Mouse (Mus musculus): ENCODE measurements around the gene Gm47955. TPM values are rescaled to one million over a fixed set of nuclear protein-coding genes. Genes with fewer than 3 reads are reported as not detected.

Gm47955 gene
- total and polyA plus RNA-seq, 2 experiments from 2014 or later: not detected

- Histone ChIP-seq H3K4me3 (ENCODE audit: low read depth, low read length) (no peak overlapping the region), H3K9ac (no peak overlapping the region), H3K27ac (ENCODE audit: low read depth, low read length) (no peak overlapping the region), H3K36me3 (ENCODE audit: insufficient read depth) (no peaks in the 10 kb centered on the region), H3K4me1 (ENCODE audit: insufficient read depth) (no peaks in the 10 kb centered on the region), H3K4me2 (ENCODE audit: low read depth) (no peak overlapping the region), H3K9me3 (ENCODE audit: low read length) (no peaks in the 10 kb centered on the region), H3K27me3 (ENCODE audit: insufficient read depth, low read length) (no peaks in the 10 kb centered on the region)
- no peak for DNase-seq
- TF ChIP-seq CTCF (IDR thresholded peaks at IDR 0.05; ENCODE audit: low read depth): no peak
- WGBS: 82% methylated on average over 8 of the region's 8 CpGs
- ATAC-seq: no peak
These were observed 46.4 kb downstream of the Gm47955 start for GRCm38 (mm10) chr1:83006218-83007179.

- no peak overlapping the region for H3K27ac ChIP-seq (ENCODE audit: low read depth, low read length)
- ATAC-seq (peak; percentile 65), DNase-seq (peak; percentile 31)
- H3K9me3 ChIP-seq (ENCODE audit: low read length): no peaks in the 10 kb centered on the region
- no peak overlapping the region for H3K4me2 ChIP-seq (ENCODE audit: low read depth)
- H3K4me3 ChIP-seq (ENCODE audit: low read depth, low read length): no peak overlapping the region
- no peak for TF ChIP-seq CTCF (IDR thresholded peaks at IDR 0.05; ENCODE audit: low read depth)
- WGBS: 63% methylated on average over 6 of the region's 6 CpGs
- no peaks in the 10 kb centered on the region for H3K4me1 ChIP-seq (ENCODE audit: insufficient read depth)
- H3K27me3 ChIP-seq (ENCODE audit: insufficient read depth, low read length): no peaks in the 10 kb centered on the region
- H3K9ac ChIP-seq: no peak overlapping the region
- no peaks in the 10 kb centered on the region for H3K36me3 ChIP-seq (ENCODE audit: insufficient read depth)
These were observed 47.4 kb downstream of the Gm47955 start for GRCm38 (mm10) chr1:83007471-83007870.

Other genes starting within 250 kb of the Gm47955 start
- 649 and 724 TPM in 2 replicates for gene Mff, start 235.4 kb upstream of the Gm47955 start, total RNA-seq (2014; rRNA removed)
- gene Mff, start 235.4 kb upstream of the Gm47955 start, polyA plus RNA-seq (2015; fragmentation: Nextera tagmentation; extraction: Ambion mirVana): 456 and 481 TPM in 2 replicates
- not detected in 2 replicates for gene Tm4sf20, start 191.8 kb upstream of the Gm47955 start, total RNA-seq (2014; rRNA removed)
- gene Tm4sf20, start 191.8 kb upstream of the Gm47955 start, polyA plus RNA-seq (2015; fragmentation: Nextera tagmentation; extraction: Ambion mirVana): not detected in 2 replicates
- gene Gm47791, start 189.0 kb upstream of the Gm47955 start, total RNA-seq (2014; rRNA removed): not detected in 2 replicates
- not detected in 2 replicates for gene Gm47791, start 189.0 kb upstream of the Gm47955 start, polyA plus RNA-seq (2015; fragmentation: Nextera tagmentation; extraction: Ambion mirVana)
- 104 and 114 TPM in 2 replicates for gene Agfg1, start 120.8 kb upstream of the Gm47955 start, total RNA-seq (2014; rRNA removed)
- 19.4 and 22.2 TPM in 2 replicates for gene Agfg1, start 120.8 kb upstream of the Gm47955 start, polyA plus RNA-seq (2015; fragmentation: Nextera tagmentation; extraction: Ambion mirVana)
- not detected in 2 replicates for gene A030005L19Rik, start 47.0 kb upstream of the Gm47955 start, total RNA-seq (2014; rRNA removed)
- not detected in 2 replicates for gene A030005L19Rik, start 47.0 kb upstream of the Gm47955 start, polyA plus RNA-seq (2015; fragmentation: Nextera tagmentation; extraction: Ambion mirVana)
- 0.54 TPM in 1 of 2 replicates, not detected in the other for gene A030014E15Rik, start 35.4 kb upstream of the Gm47955 start, total RNA-seq (2014; rRNA removed)
- gene A030014E15Rik, start 35.4 kb upstream of the Gm47955 start, polyA plus RNA-seq (2015; fragmentation: Nextera tagmentation; extraction: Ambion mirVana): not detected in 2 replicates
- gene Gm6217, start 28.9 kb upstream of the Gm47955 start, total RNA-seq (2014; rRNA removed): not detected in 2 replicates
- not detected in 2 replicates for gene Gm6217, start 28.9 kb upstream of the Gm47955 start, polyA plus RNA-seq (2015; fragmentation: Nextera tagmentation; extraction: Ambion mirVana)
- gene A030003K21Rik, start 16.9 kb upstream of the Gm47955 start, total RNA-seq (2014; rRNA removed): not detected in 2 replicates
- gene A030003K21Rik, start 16.9 kb upstream of the Gm47955 start, polyA plus RNA-seq (2015; fragmentation: Nextera tagmentation; extraction: Ambion mirVana): 0.18 TPM in 1 of 2 replicates, not detected in the other
- gene Gm7544, start 4.3 kb upstream of the Gm47955 start, total RNA-seq (2014; rRNA removed): not detected in 2 replicates
- gene Gm7544, start 4.3 kb upstream of the Gm47955 start, polyA plus RNA-seq (2015; fragmentation: Nextera tagmentation; extraction: Ambion mirVana): not detected in 2 replicates
- gene Gm47959, start 40.3 kb downstream of the Gm47955 start, total RNA-seq (2014; rRNA removed): not detected in 2 replicates
- gene Gm47959, start 40.3 kb downstream of the Gm47955 start, polyA plus RNA-seq (2015; fragmentation: Nextera tagmentation; extraction: Ambion mirVana): not detected in 2 replicates
- 0.85 and 1.3 TPM in 2 replicates for gene Slc19a3, start 78.2 kb downstream of the Gm47955 start, total RNA-seq (2014; rRNA removed)
- 0.69 and 0.99 TPM in 2 replicates for gene Slc19a3, start 78.2 kb downstream of the Gm47955 start, polyA plus RNA-seq (2015; fragmentation: Nextera tagmentation; extraction: Ambion mirVana)
- not detected in 2 replicates for gene Krtap28-10, start 82.2 kb downstream of the Gm47955 start, total RNA-seq (2014; rRNA removed)
- gene Krtap28-10, start 82.2 kb downstream of the Gm47955 start, polyA plus RNA-seq (2015; fragmentation: Nextera tagmentation; extraction: Ambion mirVana): not detected in 2 replicates
- gene Gm47969, start 84.6 kb downstream of the Gm47955 start, total RNA-seq (2014; rRNA removed): not detected in 2 replicates
- not detected in 2 replicates for gene Gm47969, start 84.6 kb downstream of the Gm47955 start, polyA plus RNA-seq (2015; fragmentation: Nextera tagmentation; extraction: Ambion mirVana)
- gene A030005K14Rik, start 99.1 kb downstream of the Gm47955 start, total RNA-seq (2014; rRNA removed): not detected in 2 replicates
- not detected in 2 replicates for gene A030005K14Rik, start 99.1 kb downstream of the Gm47955 start, polyA plus RNA-seq (2015; fragmentation: Nextera tagmentation; extraction: Ambion mirVana)
- gene Krtap28-13, start 100.6 kb downstream of the Gm47955 start, total RNA-seq (2014; rRNA removed): not detected in 2 replicates
- not detected in 2 replicates for gene Krtap28-13, start 100.6 kb downstream of the Gm47955 start, polyA plus RNA-seq (2015; fragmentation: Nextera tagmentation; extraction: Ambion mirVana)
- not detected in 2 replicates for gene Ccl20, start 156.5 kb downstream of the Gm47955 start, total RNA-seq (2014; rRNA removed)
- gene Ccl20, start 156.5 kb downstream of the Gm47955 start, polyA plus RNA-seq (2015; fragmentation: Nextera tagmentation; extraction: Ambion mirVana): 0.21 TPM in 1 of 2 replicates, not detected in the other
- gene Daw1, start 199.5 kb downstream of the Gm47955 start, total RNA-seq (2014; rRNA removed): 2.0 and 2.5 TPM in 2 replicates
- gene Daw1, start 199.5 kb downstream of the Gm47955 start, polyA plus RNA-seq (2015; fragmentation: Nextera tagmentation; extraction: Ambion mirVana): 0.93 and 1.6 TPM in 2 replicates

Data from forebrain, postnatal 0 days (tissue).